Mouse (Mus musculus): Measurements from ENCODE around the gene Prkn.

The Prkn gene

DNA sequence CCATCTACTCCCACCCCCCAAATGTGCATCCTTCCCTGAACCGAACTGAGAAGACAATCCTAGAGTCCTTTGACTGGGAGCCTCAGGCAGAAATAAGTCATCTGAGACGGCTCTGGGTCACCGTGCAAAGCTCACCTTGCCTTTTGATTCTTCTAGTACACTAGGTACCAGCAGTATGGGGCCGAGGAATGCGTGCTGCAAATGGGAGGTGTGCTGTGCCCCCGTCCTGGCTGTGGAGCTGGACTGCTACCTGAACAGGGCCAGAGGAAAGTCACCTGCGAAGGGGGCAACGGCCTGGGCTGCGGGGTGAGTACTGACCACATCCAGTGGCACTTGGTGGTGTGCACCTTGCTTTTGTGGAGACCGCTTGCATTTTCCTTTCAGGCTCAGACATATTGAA, 1014.4 kb downstream of the Prkn start:
- DNase-seq (ENCODE audit: low read depth) = no peak

DNA sequence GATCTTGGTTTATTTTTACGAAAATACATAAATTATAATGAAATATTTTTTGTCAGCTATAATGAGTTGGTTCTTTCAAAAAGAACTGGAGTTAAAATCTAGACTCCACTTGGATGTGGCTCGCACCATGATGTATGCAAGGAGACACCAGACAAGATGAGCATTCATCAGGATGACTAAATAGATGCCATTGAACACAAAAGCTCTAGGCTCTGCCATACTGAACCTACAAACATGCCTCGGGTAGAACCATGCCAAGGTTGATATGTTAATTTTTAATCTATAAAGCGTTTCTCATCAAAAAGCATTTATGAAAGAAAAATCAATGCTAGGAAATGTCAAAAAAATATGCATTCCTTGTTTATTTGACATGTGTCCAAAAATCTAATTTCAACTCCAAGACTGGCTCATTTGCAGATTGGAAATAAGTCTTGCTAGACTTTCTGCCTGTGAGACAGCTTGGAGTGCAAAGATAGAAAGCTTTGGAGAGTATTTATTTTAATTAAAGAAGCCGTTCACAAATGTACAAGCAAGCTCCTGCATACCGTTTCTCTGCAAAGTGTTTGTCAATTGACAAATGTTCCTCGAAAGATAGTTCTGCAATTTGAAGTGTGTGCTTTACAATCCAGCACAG, 1018.7 kb downstream of the Prkn start:
- DNase-seq (ENCODE audit: low read depth) = no peak

DNA sequence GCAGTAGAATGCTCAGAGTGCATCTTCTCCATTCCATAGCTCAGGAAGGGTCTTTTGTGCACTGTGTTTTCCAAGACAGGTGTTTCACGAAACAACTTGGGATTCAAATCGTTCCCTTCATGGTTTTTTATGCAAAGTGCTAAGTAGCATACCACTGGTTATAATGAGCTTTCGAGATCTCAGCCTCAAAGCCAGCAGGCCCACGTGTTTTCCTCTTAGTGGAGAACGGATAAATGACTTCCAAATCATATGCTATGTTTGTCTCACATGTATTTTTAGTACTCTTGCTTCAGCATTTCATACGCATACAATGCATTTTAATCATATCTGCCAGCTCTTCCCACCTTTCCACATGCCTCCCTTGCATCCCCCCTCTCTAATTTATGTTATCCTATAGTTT, 1021.0 kb downstream of the Prkn start:
- DNase-seq (ENCODE audit: low read depth) = no peak

DNA sequence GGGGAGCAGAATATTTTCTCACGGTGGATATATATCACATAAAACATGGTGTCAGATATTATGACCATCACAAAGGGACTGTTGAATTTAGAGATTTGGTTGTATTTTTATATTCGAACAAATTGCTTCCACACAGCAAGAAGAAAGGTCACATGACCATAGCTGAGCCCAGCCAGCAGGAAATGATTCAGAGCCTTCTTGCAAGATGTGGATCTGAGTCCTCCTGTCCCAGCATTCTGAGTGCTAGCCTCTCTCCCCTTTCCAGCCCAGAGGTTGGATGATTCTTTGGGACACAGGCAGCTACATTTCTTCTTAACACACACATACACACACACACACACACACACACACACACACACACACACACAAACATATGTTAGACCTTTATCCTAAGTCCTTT, 1022.2 kb downstream of the Prkn start:
- DNase-seq (ENCODE audit: low read depth) = no peak

DNA sequence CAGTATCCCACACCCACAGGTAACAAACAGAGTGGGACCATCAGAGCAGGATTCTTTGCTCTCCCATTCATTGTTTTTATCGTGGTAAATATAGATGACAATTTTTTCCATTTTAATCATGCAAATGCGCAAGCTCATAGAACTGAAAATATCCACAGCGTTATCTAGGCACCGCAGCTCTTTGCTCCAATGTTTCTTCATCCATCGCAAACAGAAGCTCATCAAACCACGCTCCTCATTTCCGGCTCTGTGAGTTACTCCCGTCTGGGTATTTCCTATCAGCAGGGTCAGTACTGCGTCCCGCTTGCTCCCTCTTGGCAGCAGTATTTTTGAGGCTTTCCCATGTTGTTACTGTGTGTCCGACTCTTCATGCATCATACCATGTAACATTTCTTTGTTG, 1022.8 kb downstream of the Prkn start:
- no peak for DNase-seq (ENCODE audit: low read depth)

DNA sequence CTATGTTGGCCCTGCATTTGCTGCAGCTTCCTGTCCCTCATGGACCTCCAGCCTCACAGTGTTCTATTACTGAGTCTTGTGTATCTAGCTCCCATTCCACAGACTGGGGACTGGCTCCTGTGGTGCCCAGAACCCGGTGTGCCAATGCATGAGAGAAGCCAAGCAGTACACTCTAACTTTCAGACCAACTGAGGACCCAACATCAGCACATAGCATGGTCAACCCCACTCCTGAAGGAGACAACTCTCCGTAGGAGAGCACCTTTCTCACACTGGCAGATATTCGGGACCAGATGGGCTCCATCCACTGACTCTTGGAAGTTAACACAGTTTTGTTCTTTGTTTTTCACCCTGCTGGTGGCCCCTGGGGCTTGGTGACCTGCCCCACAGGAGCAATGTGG, 1026.0 kb downstream of the Prkn start:
- no peak for DNase-seq (ENCODE audit: low read depth)

DNA sequence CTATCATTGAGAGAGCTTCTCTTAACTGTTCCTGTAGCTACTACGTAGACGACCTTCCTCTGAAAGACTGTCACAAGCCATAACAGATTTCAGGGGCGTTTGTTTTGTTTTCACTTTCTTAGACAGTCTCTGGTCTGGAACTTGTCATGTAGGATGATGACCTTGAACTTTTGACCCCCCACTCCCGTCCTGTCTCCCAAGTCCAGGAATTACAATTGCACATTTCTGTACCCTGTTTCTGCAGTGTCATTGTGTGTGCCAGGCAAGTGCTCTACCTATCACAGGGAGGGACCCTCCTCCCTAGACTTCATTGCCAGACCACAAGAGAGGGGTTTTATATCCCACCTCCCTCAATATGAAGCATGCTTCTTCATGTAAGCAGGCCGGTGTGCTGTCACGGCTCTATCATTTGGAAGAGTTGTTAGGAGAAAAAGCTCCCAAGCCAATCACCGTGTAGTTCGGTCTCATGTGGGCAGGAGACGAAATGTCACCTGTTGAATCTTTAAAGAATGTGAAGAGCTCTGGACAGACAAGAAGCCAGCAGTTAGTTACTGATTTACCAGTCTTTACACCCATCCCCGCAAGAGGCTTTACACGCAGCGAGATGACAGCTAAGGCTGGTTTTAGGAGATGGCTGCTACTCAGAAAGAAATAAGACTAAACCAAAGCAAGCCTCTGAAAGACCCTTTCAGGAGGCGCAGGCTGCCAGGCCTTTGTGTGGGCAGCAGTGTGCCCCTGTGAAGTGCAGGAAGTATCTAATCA, 1027.3 kb downstream of the Prkn start:
- DNase-seq (ENCODE audit: low read depth) = no peak

DNA sequence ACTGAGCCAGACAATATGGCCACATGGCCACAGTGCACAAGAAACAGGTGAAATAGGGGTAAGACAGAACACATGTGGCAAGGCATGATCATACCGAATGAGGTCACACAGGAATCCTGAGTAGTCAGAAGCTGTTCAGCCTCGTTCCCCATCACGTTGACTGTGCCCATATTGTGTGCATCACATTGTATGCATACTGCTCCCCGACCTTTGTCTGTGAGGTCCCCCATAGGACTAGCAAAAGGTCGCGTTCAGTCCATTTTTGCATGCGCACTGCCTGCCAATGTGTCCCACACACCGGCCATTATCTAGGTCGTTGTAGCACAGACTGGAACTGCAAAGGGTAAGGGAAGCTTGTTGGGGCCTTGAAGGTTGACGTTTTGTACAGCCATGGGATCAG, 1030.4 kb downstream of the Prkn start:
- no peak for DNase-seq (ENCODE audit: low read depth)

DNA sequence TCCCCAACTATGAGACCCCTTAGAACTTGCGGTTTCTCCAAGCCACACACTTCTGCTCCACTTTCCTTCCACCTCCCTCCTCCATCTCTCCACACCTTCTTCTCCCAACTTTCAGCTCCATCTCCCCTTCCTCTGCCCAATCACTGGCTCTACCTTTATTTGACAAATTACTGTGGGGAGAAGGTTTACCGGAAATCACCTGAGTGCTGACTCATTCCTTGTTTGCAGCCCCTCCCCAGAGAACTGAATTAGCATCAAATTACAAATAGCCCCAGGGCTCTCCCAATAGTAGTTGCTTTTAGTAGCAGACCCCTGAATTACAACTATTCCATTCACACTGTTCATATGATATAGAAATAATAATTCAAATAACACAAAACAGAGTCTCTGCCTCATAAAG, 1036.1 kb downstream of the Prkn start:
- no peak for DNase-seq (ENCODE audit: low read depth)

DNA sequence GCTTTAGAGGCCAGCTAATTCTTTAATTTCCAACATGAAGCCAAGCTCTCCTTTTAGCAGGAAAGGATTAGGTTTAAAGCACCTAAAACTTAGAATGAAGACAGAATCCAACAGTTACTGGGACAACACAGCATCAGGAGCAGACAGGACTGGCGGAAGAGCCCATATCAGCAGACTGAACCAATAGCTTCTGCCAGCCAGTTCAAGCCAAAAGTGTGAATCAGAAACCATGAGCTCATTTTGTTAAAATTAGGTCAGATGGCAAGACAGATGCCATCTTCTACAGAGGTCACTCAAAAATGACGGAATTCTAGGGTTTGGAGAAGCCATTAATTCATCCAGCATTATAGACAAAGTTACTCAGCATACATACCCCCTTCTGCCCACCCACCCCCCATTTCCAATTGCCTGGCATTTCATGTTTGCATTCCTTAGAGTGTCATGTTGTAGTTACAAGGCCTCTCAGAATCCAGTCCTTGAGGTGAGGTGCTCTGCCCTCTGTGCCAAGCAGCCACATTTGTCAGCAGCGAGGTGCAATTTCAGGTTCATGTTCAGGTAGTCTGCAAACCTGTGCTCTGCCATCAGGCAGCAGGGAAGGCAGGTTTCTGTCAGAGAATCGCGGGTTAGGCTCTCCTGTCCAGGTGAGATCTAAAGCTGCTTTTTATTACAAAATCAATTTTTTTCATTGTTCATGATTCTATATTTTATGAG, 1041.1 kb downstream of the Prkn start:
- no peak for DNase-seq (ENCODE audit: low read depth)

DNA sequence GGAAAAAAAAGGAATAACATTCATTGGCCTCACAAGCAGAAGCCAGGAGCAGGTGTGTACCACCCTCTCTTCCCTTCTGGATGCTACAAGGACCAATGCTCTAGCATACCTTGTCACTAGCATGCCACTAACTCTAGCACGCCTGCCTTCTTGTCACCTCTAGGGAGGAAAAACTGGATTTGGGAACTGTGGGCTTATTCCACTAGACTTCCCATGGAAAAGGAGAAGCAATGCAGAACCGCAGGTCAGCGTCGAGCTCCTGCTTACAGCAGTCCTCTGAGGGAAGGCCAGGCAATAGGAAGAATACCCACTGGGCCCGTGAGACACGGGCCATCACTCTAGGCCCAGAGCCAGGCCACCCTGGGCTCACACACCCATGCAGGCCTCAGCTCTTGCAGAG, 1045.4 kb downstream of the Prkn start:
- DNase-seq (ENCODE audit: low read depth) = no peak

DNA sequence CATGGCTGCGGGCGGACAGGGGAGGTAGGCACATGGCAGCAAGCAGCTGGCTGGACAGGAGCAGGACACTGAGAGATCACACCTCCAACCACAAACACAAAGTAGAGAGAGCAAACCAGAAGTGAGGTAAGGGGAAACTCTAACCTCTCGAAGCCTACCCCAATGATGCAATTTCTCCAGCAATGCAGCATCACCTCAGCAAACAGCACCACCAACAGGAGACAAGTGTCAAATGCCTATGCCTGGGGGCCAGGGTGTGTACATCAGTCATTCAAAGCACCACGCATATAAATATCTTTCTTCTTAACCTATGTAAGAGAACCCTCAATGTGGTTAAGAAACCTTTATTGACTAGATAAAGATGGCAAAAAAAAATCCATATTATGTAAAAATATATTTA, 1046.8 kb downstream of the Prkn start:
- no peak for DNase-seq (ENCODE audit: low read depth)

DNA sequence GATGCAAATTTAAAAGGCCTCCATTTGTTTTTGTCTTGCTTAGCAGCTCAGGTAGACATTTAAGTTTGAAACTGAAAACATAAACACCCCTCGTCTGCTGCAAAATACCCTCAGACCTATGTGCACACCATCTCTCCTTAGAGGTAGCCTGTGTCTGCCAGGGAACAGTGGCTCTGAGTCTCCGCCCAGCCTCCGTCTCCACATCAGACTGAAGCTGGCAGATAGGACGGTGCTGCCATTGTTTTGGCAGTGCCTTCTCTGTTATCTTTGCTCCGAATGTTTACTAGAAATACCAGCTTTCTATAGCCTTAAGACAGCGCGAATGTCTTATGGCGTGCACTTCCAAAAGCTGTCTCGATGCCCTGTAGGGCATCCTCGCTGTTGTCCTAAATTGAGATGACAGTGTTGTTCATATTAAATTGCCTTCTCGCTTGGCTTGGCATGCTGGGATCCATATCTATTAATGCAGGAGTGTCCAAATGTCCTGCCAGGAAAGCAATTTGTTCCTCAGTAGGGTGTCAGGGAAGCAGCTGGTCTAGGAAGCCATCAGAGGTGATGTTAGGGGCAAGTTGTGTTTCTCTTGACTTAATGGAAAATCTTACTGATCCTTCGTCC, 1047.5 kb downstream of the Prkn start:
- DNase-seq (ENCODE audit: low read depth) = no peak

DNA sequence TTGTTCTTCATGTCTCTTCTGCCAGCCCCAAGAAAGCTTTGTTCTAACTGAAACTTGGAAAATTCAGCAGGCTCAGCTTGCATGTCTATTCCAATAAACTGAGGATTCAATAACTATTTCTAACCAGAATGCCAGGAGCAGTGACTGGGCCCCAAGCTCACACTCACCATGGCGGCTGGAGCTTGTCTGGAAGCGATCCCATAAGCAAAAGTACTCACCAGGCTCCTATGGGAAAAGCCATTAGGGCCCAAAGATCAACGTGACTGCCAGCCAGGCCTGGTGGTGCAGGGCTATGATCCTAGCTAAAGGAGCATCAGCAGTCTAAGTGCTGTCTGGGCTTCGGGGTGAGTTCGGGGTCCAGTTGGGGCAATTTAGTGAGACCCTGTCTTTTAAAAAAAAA, 1048.6 kb downstream of the Prkn start:
- DNase-seq (ENCODE audit: low read depth) = no peak

DNA sequence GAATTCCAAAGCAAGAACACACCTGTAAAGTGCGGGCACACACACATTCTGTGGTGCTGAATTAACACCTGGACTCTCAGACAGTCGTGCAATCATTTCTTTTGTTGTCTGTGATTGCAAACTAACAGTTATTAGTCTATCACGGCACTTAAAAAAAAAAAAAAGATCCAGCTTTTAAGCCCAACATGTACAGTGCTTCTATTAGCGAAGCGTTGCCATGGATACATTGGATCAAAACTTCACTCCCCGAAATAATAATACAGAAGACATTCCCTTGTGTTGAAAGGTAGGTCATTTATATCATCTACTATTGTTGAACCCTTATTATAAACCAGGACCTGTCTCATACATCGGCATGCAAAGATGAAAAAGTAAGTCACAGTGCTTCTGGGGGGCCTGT, 1060.1 kb downstream of the Prkn start:
- DNase-seq (ENCODE audit: low read depth) = no peak

DNA sequence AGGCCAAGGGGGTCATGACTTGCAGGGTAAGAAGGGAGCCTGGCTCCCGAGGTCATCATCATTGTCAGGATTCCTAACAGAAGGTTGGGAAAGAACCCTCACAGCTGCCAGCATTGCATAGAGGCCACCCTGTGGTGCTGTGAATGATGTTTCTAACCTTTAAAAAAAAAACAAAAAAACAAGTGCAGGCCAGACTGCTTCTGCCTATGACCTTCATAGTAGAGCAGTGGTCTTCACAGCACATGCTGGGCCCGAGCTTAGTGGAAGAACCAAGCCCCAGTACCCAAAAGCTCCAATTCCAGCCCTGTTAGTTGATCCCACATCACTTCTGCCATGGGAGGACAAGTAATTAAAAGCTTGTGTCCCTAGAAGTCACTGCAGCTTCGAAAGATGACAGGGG, 1061.5 kb downstream of the Prkn start:
- no peak for DNase-seq (ENCODE audit: low read depth)

DNA sequence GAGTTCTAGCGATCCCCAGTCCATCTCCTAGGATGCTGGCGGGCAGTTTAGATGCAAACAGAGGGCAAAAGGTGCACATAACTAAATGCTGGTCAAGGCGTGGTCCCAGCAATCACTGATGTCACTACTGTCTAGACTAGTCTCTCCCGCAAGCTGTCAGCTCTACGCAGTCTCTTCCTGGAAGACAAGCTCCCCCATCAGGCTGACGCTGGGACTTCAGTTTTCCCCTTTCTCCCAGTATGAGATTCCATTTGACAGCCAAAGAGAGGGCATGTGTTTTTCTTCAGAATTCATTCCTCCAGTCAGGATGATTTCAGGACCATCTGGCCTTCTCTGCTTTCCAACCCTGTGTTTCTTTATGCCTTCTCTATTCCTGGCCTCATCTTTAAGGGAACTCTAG, 1062.8 kb downstream of the Prkn start:
- DNase-seq (ENCODE audit: low read depth) = no peak

DNA sequence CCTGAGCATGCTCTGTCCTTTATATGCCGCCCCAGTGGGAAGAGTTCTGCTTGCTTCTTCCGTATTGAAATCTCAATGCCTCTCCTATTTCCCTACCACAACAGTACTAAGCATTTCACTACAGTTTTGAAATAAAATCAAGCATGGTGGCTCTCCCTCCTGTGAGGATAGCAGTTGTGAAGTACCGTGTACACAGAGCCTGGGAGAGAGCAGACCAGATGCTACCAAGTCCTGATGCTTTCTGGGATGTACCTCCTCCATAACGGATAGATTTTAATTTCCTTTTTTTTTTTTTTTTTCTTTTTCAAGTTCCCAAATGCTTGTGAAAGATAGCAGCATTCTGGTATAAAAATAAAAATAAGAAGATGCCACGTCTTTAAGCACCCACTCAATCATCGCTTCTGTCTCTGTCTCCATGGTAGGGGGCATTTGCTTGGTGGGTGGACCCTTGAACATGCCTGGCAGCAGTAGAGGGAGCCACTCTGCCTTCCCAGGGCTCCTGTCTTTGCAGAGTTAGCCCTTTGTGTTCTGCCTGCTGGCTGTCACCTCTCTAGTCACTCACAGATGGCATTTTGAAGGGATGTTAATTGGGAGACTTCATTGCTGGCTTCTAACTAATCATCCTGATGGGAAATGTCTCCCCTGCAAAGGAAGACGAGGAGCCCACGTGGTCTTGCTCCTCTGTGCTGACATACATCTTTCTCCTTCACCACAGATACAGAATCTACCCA, 1070.6 kb downstream of the Prkn start:
- DNase-seq (ENCODE audit: low read depth) = no peak

DNA sequence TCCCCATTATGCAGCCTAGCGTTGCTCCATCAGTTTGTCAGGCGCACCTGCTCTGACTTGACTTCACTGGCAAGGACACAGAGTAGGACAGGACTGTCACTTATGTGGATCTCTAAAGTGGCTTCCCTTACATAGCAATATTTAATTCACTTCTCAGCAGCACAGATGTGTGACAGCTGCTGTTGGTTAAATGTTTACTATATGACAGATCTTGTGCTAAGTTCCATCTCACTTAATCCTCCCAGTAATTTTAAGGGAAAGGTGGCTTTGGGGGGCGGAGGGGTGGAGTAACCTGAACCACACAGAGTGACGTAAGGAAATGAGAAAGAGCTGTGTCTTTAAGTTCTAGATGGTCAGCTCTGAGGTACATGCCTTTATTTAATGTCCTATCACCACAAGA, 1072.0 kb downstream of the Prkn start:
- DNase-seq (ENCODE audit: low read depth) = no peak

DNA sequence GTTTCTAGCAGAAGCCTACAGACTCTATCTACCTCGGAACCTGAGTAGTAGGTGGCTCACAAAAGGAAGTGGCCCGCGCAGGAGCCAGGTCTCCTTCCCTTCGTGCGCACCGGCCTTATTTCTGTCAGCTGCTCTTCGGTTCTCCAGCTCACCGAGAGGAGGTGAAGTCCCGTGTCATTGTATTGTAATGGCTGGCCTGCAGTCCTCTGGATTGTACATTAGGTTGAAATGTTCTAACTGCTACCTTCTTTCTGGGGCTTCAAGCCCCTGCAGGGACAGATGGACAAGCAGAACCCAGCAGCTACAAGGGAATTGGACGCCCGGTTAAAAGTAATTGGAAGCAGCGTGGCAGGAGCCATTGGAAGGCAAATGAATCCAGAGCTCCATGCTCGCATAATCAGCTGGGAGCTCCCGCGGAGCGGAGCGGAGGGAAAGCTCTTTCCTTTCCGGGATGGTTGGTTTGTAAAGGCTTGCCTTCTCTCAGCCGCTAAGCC, 1072.7 kb downstream of the Prkn start:
- no peak for DNase-seq (ENCODE audit: low read depth)

DNA sequence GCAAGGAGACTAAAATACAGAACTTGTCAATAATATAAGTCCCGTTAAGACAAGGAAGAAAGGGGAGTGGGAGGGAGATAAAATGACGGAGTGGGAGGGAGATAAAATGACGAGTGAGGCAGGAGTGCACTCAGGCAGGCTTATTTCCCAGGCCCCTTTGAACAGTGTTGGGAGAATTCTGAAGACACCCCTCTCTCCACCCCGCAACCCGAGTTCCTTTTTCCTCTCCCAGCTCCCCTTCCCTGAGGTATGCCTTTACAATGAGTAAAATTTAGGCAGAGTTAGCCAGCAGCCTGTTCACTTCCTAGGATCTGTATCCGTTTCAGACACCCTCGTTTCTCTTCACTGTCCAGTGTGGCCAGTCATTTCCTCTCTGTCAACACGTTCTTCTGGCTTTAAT, 1073.4 kb downstream of the Prkn start:
- DNase-seq (ENCODE audit: low read depth) = no peak

DNA sequence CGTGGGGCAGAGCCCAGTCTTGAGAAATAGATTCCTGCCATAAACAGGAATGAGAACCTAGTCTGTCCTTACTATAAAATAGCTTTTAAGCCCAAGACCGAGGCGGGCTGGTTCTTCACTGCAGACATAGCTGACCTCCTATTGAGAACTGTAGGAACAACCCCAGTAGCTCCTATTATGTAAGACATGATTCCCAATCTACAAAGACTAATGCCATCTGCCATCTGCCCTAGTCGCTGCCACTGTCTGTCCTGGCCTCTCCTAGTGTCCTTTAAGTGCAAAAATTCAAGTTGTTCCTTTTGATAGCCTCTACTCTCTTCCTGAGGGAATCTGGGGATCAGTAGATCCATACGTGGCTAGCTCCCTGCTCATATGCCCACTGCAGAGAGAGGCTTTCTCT, 1074.3 kb downstream of the Prkn start:
- DNase-seq (ENCODE audit: low read depth) = no peak
